Mouse (Mus musculus) forebrain, postnatal 0 days (tissue): ENCODE data around the gene Gm4778. TPM values are rescaled to one million over a fixed set of nuclear protein-coding genes. Genes with fewer than 3 reads are reported as not detected.
"Not testable (repeated sequence)": the region's sequence is repeated elsewhere in the genome, so short reads cannot be mapped to it uniquely, and the experiment has no call there.

Experiments used
- ATAC-seq: fragments of 200-750 bp; cut with Nextera tagmentation; 2 replicates; pipeline ENCODE4 v1.8.0; 2017; ENCODE audit warnings: mild to moderate bottlenecking, moderate library complexity
- DNase-seq: peaks from one replicate; pipeline ENCODE4 v3.0.0-alpha.2; 2015
- H3K27ac ChIP-seq: fragments of 300-500 bp; sonication (generic); 2 replicates; pipeline ENCODE4 v1.5.1; 2014; ENCODE audit warnings: low read depth, mild to moderate bottlenecking, antibody characterized with exemption, low read length, moderate library complexity, mixed read lengths
- H3K27me3 ChIP-seq: fragments of 300-500 bp; sonication (generic); 2 replicates; pipeline ENCODE4 v1.6.1; 2014; ENCODE audit warnings: mild to moderate bottlenecking, low read length, mixed read lengths; ENCODE audit not compliant: insufficient read depth
- H3K36me3 ChIP-seq: fragments of 300-500 bp; sonication (generic); 2 replicates; pipeline ENCODE4 v1.6.1; 2014; ENCODE audit warnings: mild to moderate bottlenecking, moderate library complexity; ENCODE audit not compliant: insufficient read depth
- H3K4me1 ChIP-seq: fragments of 300-500 bp; sonication (generic); 2 replicates; pipeline ENCODE4 v1.6.1; 2014; ENCODE audit warnings: antibody characterized with exemption; ENCODE audit not compliant: insufficient read depth
- H3K4me2 ChIP-seq: fragments of 300-500 bp; sonication (generic); 2 replicates; pipeline ENCODE4 v1.6.1; 2014; ENCODE audit warnings: low read depth, mild to moderate bottlenecking, moderate library complexity
- H3K4me3 ChIP-seq: fragments of 300-500 bp; sonication (generic); 2 replicates; pipeline ENCODE4 v1.5.1; 2014; ENCODE audit warnings: low read depth, low read length, mixed read lengths
- H3K9ac ChIP-seq: fragments of 300-500 bp; sonication (generic); 2 replicates; pipeline ENCODE4 v1.6.1; 2014; ENCODE audit warnings: mild to moderate bottlenecking
- H3K9me3 ChIP-seq: fragments of 300-500 bp; sonication (generic); 2 replicates; pipeline ENCODE4 v1.6.1; 2016; ENCODE audit warnings: low read length
- CTCF ChIP-seq: sonication (generic); IDR thresholded peaks from 2 replicates; pipeline ENCODE4 v1.5.1; 2016; ENCODE audit warnings: antibody characterized with exemption, control low read depth, low read depth
- WGBS: fragments of 180-500 bp; shearing (Covaris S2); extraction: QIAGEN DNeasy Blood & Tissue Kit; methylation state at CpG from one replicate; pipeline ENCODE4 v1.1.7; 2014; 5-methylcytosine and 5-hydroxymethylcytosine counted together
- polyA plus RNA-seq: library from polyadenylated mRNA; unstranded; fragments of >200 nt; fragmentation: Nextera tagmentation; extraction: Ambion mirVana; gene quantifications from 2 replicates; pipeline ENCODE4 v1.2.1, GENCODE M21; 2015
- total RNA-seq: library from RNA; depleted of rRNA; stranded (reverse); fragments of >200 nt; gene quantifications from 2 replicates; pipeline ENCODE4 v1.2.3, GENCODE M21; 2014; rRNA removed

Gm4778 gene
- total RNA-seq, result not detected in 2 replicates
- not detected in 2 replicates for polyA plus RNA-seq

- not testable (repeated sequence) for H3K4me2 ChIP-seq, H3K36me3 ChIP-seq, H3K4me1 ChIP-seq, H3K27me3 ChIP-seq, H3K9me3 ChIP-seq, H3K27ac ChIP-seq, DNase-seq, H3K9ac ChIP-seq, H3K4me3 ChIP-seq, ATAC-seq
- WGBS, result 92% methylated on average over 1 of the region's 1 CpGs
These were observed at the start of gene Gm4778 for GRCm38 (mm10) chr3:94263736-94264135. Gene Gm4778, plus strand, starts transcription at chr3:94264036.

GRCm38 (mm10) chr3:94260598-94260997 lies 3.2 kb upstream of the Gm4778 start:
- Histone ChIP-seq H3K4me1 (no peaks in the 10 kb centered on the region), H3K27ac (no peak overlapping the region), H3K36me3 (no peaks in the 10 kb centered on the region), H3K9me3 (no peaks in the 10 kb centered on the region), H3K4me2 (no peak overlapping the region), H3K9ac (no peak overlapping the region), H3K27me3 (no peaks in the 10 kb centered on the region), H3K4me3 (no peak overlapping the region)
- peak; percentile 60 for DNase-seq
- ATAC-seq, result peak; percentile 89
- TF ChIP-seq CTCF, result peak; percentile 72
- WGBS, result 51% methylated on average over 6 of the region's 6 CpGs

- ATAC-seq, result no peak
- no peak for DNase-seq
These were observed 12.2 kb downstream of the Gm4778 start for GRCm38 (mm10) chr3:94275991-94276390.

GRCm38 (mm10) chr3:94305457-94305856 lies 41.6 kb downstream of the Gm4778 start:
- WGBS, result 50% methylated on average over 1 of the region's 1 CpGs
- H3K4me3 ChIP-seq, result no peak overlapping the region

More at GRCm38 (mm10) chr3:94275991-94276390, 12.2 kb downstream of the Gm4778 start:
- Histone ChIP-seq H3K27ac (no peak overlapping the region), H3K9me3 (no peaks in the 10 kb centered on the region), H3K27me3 (no peaks in the 10 kb centered on the region), H3K36me3 (no peaks in the 10 kb centered on the region), H3K4me3 (no peak overlapping the region), H3K4me2 (no peak overlapping the region), H3K9ac (no peak overlapping the region), H3K4me1 (no peaks in the 10 kb centered on the region)
- no peak for TF ChIP-seq CTCF
- 94% methylated on average over 11 of the region's 11 CpGs for whole genome bisulfite sequencing

GRCm38 (mm10) chr3:94306975-94307374 lies 43.1 kb downstream of the Gm4778 start:
- H3K9ac ChIP-seq, result no peak overlapping the region
- no peaks in the 10 kb centered on the region for H3K36me3 ChIP-seq
- no peak for TF ChIP-seq CTCF
- no peaks in the 10 kb centered on the region for H3K27me3 ChIP-seq
- H3K27ac ChIP-seq, result no peak overlapping the region
- no peaks in the 10 kb centered on the region for H3K9me3 ChIP-seq
- H3K4me1 ChIP-seq, result 0 out of 2 replicates have a peak, but pooled peaks cover 6% of the 10 kb centered on the region
- ATAC-seq, result no peak
- H3K4me2 ChIP-seq, result no peak overlapping the region
- DNase-seq, result no peak
- no peak overlapping the region for H3K4me3 ChIP-seq

More at GRCm38 (mm10) chr3:94305457-94305856, 41.6 kb downstream of the Gm4778 start:
- TF ChIP-seq CTCF, result no peak
- no peak for DNase-seq
- Histone ChIP-seq H3K27me3 (no peaks in the 10 kb centered on the region), H3K9ac (no peak overlapping the region), H3K4me2 (no peak overlapping the region), H3K9me3 (no peaks in the 10 kb centered on the region), H3K36me3 (no peaks in the 10 kb centered on the region), H3K4me1 (no peaks in the 10 kb centered on the region), H3K27ac (no peak overlapping the region)
- no peak for ATAC-seq

- Histone ChIP-seq H3K27me3 (no peaks in the 10 kb centered on the region), H3K4me1 (0 out of 2 replicates have a peak, but pooled peaks cover 6% of the 10 kb centered on the region), H3K9me3 (no peaks in the 10 kb centered on the region), H3K4me3 (peak within 1 kb of the TSS; percentile 76), H3K4me2 (peak within 1 kb of the TSS; percentile 49), H3K27ac (peak within 1 kb of the TSS; percentile 76), H3K36me3 (no peaks in the 10 kb centered on the region), H3K9ac (peak within 1 kb of the TSS; percentile 80)
- ATAC-seq, result peak; percentile 99
- peak; percentile 92 for DNase-seq
- WGBS, result 2% methylated on average over 47 of the region's 47 CpGs
- TF ChIP-seq CTCF, result no peak
These were observed 46.0 kb downstream of the Gm4778 start, which contains the start of gene Them4 for GRCm38 (mm10) chr3:94309633-94310363. Gene Them4, plus strand, starts transcription at chr3:94310089.

GRCm38 (mm10) chr3:94310491-94310890 lies 46.7 kb downstream of the Gm4778 start:
- Histone ChIP-seq H3K9me3 (no peaks in the 10 kb centered on the region), H3K27ac (peak overlapping the region; percentile 76), H3K9ac (peak overlapping the region; percentile 80), H3K4me1 (0 out of 2 replicates have a peak, but pooled peaks cover 6% of the 10 kb centered on the region), H3K4me2 (peak overlapping the region; percentile 49), H3K27me3 (no peaks in the 10 kb centered on the region), H3K4me3 (peak overlapping the region; percentile 76), H3K36me3 (no peaks in the 10 kb centered on the region)
- TF ChIP-seq CTCF, result no peak
- peak; percentile 54 for DNase-seq
- no peak for ATAC-seq
- 35% methylated on average over 7 of the region's 7 CpGs for WGBS
